Mouse (Mus musculus) large intestine, adult 2 months (tissue): ENCODE results near the gene Jup. TPM values are rescaled to one million over a fixed set of nuclear protein-coding genes. Genes with fewer than 3 reads are reported as not detected.

Source experiments
- DNase-seq: peaks from one replicate; pipeline ENCODE4 v3.0.0-alpha.2; 2012; ENCODE audit warnings: low read depth, low spot score
- WGBS: fragments of 180-500 bp; shearing (Covaris S2); methylation state at CpG from one replicate; pipeline ENCODE4 v1.1.7; 2018; 5-methylcytosine and 5-hydroxymethylcytosine counted together
- polyA plus RNA-seq: library from polyadenylated mRNA; depleted of rRNA; stranded (reverse); fragments of >200 nt; gene quantifications from 2 replicates; pipeline ENCODE4 v1.2.3, GENCODE M21; 2012

Gene Jup
- polyA plus RNA-seq, 1 experiment, result 216 TPM

- DNase-seq, result no peak
- WGBS, result 91% methylated on average over 12 of the region's 12 CpGs
Observed at GRCm38 (mm10) chr11:100408835-100409462, 11.4 kb upstream of the Jup start.

GRCm38 (mm10) chr11:100408076-100408834 lies 10.7 kb upstream of the Jup start:
- no peak for DNase-seq
- WGBS, result 23% methylated on average over 10 of the region's 10 CpGs

GRCm38 (mm10) chr11:100406995-100407705 lies 9.6 kb upstream of the Jup start:
- no peak for DNase-seq
- WGBS, result 79% methylated on average over 5 of the region's 5 CpGs

DNA sequence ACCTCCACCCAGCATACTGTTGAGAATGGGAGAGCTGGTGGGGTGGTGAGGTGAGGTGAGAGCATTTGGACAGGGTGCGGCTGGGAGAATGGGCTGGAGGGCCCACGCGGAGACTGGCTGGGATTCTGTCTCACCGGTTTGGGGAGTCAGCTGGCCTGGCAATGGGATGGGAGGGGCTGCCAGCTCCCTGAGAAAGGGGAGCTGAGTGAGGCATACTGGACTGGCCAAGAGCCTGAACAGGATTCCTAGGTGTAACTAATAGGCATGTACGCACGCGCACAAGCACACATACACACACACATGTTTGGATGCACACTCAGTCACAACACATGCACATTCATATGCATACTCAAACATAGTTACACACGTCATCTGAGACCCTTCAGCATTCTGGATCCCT lies 8.7 kb upstream of the Jup start:
- WGBS, result 79% methylated on average over 8 of the region's 8 CpGs
- no peak for DNase-seq

DNA sequence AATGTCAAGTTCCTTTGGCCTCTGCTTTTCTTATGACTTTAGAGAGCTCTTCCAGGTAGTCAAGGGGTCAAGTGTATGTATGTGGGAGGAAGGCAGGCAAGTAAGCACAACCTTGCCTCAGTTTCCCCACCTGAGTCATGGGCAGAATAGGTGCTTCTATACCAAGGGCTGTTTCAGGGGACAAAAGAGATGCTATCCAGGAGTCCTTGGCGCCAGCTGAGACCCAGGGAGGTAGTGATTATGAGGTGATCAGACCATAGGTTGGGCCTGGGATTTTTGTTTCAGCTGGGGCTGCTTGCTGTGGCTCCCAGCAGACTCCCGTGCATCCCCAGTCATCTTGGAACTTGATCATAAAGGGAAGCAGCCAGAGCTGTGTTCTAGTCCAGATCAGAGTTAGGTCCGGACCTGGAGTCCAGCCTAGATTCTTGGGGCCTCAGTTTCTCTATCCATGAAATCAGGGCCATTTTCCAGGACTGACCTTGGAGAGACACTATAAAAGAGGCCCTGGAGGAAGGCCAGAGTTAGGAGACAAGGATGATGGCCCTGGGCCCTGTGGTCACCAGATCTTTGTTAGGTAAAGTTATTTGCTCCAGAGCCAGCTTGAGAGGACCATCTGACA lies 7.0 kb upstream of the Jup start:
- no peak for DNase-seq
- 94% methylated on average over 3 of the region's 3 CpGs for WGBS

DNA sequence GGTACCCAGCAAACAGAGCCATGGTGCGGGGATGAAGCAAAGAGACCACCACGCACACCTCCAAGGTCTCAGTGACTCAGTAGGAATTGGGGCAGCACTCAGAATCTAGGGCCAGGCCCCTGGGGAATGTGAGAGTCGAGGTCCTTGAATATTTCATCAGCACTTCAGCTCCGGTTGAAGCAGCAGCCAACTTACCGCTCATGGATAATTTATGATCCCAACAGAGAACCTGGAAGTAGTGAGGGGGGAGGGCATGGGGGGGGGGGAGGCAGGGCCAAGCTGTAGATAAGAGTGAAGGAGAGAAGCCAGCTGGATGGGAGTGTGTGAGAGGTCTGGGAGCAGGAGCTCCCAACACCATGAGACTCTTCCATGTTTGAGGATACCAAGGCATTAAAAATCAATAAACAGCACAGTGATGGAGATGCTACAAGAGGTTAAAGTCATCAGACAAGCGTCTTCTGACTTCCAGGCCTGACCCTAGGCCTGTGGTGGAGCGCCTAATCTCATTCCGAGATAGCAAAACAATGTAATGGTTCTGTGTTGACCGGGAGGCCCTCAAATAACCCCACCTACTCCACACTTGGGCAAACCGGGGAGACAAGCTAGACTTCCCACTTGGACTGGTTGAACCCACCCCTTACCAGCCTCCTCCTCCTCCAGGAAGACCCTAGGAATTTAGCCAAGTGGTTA lies 6.0 kb upstream of the Jup start:
- no peak for DNase-seq
- WGBS, result 43% methylated on average over 10 of the region's 10 CpGs

- 34% methylated on average over 2 of the region's 2 CpGs for WGBS
- no peak for DNase-seq
Observed at GRCm38 (mm10) chr11:100402682-100403081, 5.1 kb upstream of the Jup start.

- 26% methylated on average over 6 of the region's 6 CpGs for WGBS
- no peak for DNase-seq
Observed at GRCm38 (mm10) chr11:100402240-100402639, 4.7 kb upstream of the Jup start.

GRCm38 (mm10) chr11:100400842-100401241 lies 3.3 kb upstream of the Jup start:
- no peak for DNase-seq
- WGBS, result 48% methylated on average over 6 of the region's 6 CpGs

DNA sequence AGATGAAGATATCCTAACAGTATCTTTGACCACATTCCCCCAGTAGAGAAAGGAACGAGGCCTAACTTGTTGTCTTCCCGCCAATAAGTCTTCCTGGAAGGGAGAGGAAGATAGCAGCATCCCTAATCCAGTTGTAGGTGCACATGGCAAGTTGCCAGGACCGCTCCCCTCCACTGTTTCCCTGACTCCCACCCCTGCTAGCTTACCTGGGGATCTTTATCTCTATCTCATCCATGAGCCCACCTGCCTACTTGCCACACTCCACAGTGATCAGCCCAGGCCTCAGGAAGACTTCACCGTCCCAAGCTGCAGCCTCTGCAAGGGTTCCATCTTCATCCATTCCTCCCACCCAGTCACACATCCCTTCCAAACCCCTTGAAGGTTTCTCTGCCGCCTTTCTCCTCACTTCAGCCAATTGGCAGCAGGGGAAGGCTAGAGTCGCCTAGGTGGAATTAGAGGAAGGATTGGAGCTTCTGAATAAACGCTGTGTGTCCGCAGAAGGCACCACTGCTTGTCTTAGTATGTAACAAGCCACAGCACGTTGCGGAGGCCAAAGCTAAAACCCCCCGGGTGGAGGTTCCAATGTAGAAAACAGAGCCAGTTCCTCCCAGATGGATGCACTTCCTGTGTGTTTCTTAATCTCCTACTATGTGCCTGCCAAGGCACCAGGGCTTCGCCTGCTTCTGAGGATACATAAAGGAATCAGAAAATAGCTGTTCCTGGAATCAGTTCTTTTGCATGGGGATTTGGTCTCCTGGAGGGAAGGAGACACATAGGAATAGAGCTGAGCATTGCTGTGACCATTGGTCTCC lies 2.4 kb upstream of the Jup start:
- WGBS, result 76% methylated on average over 12 of the region's 12 CpGs

GRCm38 (mm10) chr11:100399320-100399719 lies 1.8 kb upstream of the Jup start:
- WGBS, result 73% methylated on average over 9 of the region's 9 CpGs
- DNase-seq, result no peak

More for the DNA sequence above, 2.4 kb upstream of the Jup start:
- no peak for DNase-seq

- DNase-seq, result no peak
- WGBS, result 76% methylated on average over 7 of the region's 7 CpGs
Observed at GRCm38 (mm10) chr11:100398517-100398916, 954 bp upstream of the Jup start.

- 1% methylated on average over 42 of the region's 42 CpGs for WGBS
- DNase-seq, result no peak
Observed at GRCm38 (mm10) chr11:100396886-100397599, 520 bp downstream of the Jup start.

DNA sequence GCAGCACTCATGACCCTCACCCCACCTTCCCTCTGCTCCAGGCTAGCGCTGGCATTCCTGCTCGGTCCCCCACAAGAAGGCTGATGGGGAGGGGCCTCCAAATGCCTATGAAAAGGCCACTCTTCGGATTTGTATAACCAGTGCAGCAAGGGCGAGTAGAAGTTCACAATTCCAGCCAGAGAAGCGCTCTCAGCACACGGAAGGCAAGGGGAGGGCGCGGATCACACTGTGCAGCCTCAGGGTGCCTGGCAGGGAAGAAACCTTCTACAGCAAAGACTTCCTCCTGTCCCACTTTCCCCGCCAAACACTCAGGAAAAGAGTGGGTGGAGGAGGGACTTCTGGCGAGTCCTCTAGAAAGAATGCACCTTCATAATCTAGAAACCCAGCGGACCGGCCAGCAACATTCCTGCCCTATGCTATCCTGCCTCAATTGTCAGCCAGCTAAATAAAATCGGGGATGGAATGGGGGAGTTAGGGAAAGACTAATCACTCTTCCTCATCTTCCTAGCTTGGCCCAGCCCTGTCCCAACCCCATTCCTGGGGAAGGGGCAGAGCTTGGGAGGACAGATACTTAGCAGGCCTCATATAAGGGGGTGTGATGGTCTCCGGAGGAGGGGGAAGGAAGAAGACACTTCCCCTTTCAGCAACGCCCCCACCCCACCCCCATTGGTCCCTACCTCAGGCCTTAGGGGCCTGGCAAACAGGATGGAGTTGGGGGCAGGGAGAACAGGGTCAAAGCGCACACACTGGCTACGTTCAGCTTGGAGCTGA lies 1.5 kb downstream of the Jup start:
- no peak for DNase-seq
- WGBS, result 12% methylated on average over 17 of the region's 17 CpGs

DNA sequence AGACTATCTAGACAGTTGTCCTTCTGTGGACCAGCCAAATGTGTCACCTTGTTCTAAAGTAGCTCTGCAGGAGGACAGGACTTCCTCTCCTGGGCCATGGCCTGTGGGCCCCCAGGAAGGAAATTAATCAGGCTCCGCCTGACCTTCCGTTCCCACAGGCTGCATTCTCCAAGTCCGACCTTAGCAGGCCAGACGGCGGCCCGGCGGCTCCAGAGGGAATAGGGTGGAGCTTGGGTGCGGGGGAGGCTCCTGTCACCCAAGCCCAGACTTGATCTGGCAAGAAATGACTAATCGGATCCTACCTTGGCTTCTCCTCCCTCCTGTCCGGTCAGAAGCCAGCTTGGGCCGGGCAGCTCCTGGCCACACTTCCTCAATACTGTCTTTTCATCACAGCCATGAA lies 2.4 kb downstream of the Jup start:
- 13% methylated on average over 11 of the region's 11 CpGs for WGBS
- DNase-seq, result no peak

- DNase-seq, result no peak
- WGBS, result 38% methylated on average over 5 of the region's 5 CpGs
Observed at GRCm38 (mm10) chr11:100394353-100395074, 3.0 kb downstream of the Jup start.

- 31% methylated on average over 7 of the region's 7 CpGs for WGBS
Observed at GRCm38 (mm10) chr11:100393733-100394132, 3.8 kb downstream of the Jup start.

More at GRCm38 (mm10) chr11:100393733-100394132, 3.8 kb downstream of the Jup start:
- DNase-seq, result no peak
